In genomic region chr1:36254635-36255360, GRCm38 (mm10) we compare ENCODE assay signal across 8 mouse cellular contexts. TPM values are rescaled to one million over a fixed set of nuclear protein-coding genes. Genes with fewer than 3 reads are reported as not detected.
DNase-seq lines count a peak whose midpoint lies in the region; ATAC-seq and TF ChIP-seq lines count a peak whose summit lies in the region.

No protein-coding gene starts in this region.

- in situ Hi-C loops in CH12.LX (cut with MboI; ENCODE audit: low pct_ligation_motif_present, low pct_unique_long_range_greater_than_20kb, low sequenced_read_pairs) (loop anchor here (25.0 kb wide), 1 partner anchor 417 kb away; no protein-coding TSS in a partner anchor), Patski (cut with MboI; ENCODE audit: low pct_unique_long_range_greater_than_20kb) (loop anchor here (5.0 to 25.0 kb wide), 5 partner anchors 107 to 1392 kb away; no protein-coding TSS in a partner anchor)

- no peak overlapping the region for H3K4me3 ChIP-seq in CH12.LX (replicated peaks in 1 of 3; ENCODE audit: low read depth in 2 of 3, low read length in 2 of 3, poor library complexity in 1 of 3)
- H3K4me3 ChIP-seq in embryonic facial prominence, embryonic 11.5 days (ENCODE audit: low read depth, low read length) = peak overlapping the region; percentile 1; the same call in 1 of the 2 replicates
- peak overlapping the region; percentile 16 for H3K4me3 ChIP-seq in midbrain, embryonic 16.5 days (ENCODE audit: low read depth, low read length)

- 6% methylated on average over 25 of the region's 25 CpGs for WGBS in embryonic facial prominence, embryonic 11.5 days
- WGBS in midbrain, embryonic 16.5 days = 5% methylated on average over 25 of the region's 25 CpGs

- TF ChIP-seq POLR2A in CH12.LX (IDR thresholded peaks at IDR 0.05; ENCODE audit: low read depth, low read length) = no peak

- CTCF ChIA-PET in Patski (lab: Charles Lee) = interaction anchor here (0.7 kb wide), 1 partner anchor 10 kb away, joined by 3 read pairs; the partner anchor contains the start of gene Uggt1

- peak in 1 of 2 experiments; percentile 37; a peak in 2 of 4 replicates for TF ChIP-seq CTCF in CH12.LX (conservative IDR thresholded peaks at IDR 0.05 in 1 of 2, IDR thresholded peaks at IDR 0.05 in 1 of 2; ENCODE audit: low read depth in 2 of 2, low read length in 2 of 2)
- peak; percentile 86 for TF ChIP-seq CTCF in Patski (IDR thresholded peaks at IDR 0.05)

- H3K9ac ChIP-seq in CH12.LX (ENCODE audit: insufficient read depth, low read depth) = no peak overlapping the region
- peak overlapping the region; percentile 34; the same call in 1 of the 2 replicates for H3K9ac ChIP-seq in embryonic facial prominence, embryonic 11.5 days (replicated peaks; ENCODE audit: low read length)
- H3K9ac ChIP-seq in midbrain, embryonic 16.5 days (ENCODE audit: low read depth, low read length) = peak overlapping the region; percentile 46

- DNase-seq in CH12.LX (ENCODE audit: extremely low read depth) (no peak), Patski (ENCODE audit: low read depth, low spot score) (peak; percentile 77)
- DNase-seq in embryonic facial prominence, embryonic 11.5 days (ENCODE audit: low spot score) = peak; percentile 60
- peak; percentile 48 to 61 for DNase-seq in heart, postnatal 14 days
- DNase-seq in kidney, postnatal 4 days = peak; percentile 76 to 81
- no peak for DNase-seq in right cerebral cortex, adult 2 months (ENCODE audit: low spot score in 2 of 2)
- DNase-seq in layer of hippocampus, adult 11-12 months (ENCODE audit: low spot score) = no peak

- peaks cover 10 to 41% of the 10 kb centered on the region in 2 experiments for H3K4me1 ChIP-seq in CH12.LX (ENCODE audit: control insufficient read depth in 1 of 2, insufficient read depth in 2 of 2)
- no peaks in the 10 kb centered on the region for H3K4me1 ChIP-seq in embryonic facial prominence, embryonic 11.5 days (ENCODE audit: control insufficient read depth, insufficient read depth, low read length)
- H3K4me1 ChIP-seq in midbrain, embryonic 16.5 days (ENCODE audit: control insufficient read depth, insufficient read depth, low read length) = peaks cover 4% of the 10 kb centered on the region; the same call in 1 of the 2 replicates

- TF ChIP-seq RAD21 in CH12.LX (IDR thresholded peaks at IDR 0.05; ENCODE audit: low read depth, low read length) = no peak

- H3K9me3 ChIP-seq in CH12.LX (replicated peaks; ENCODE audit: low read length) = peaks cover 28% of the 10 kb centered on the region
- H3K9me3 ChIP-seq in embryonic facial prominence, embryonic 11.5 days (replicated peaks; ENCODE audit: control insufficient read depth, low read length) = no peaks in the 10 kb centered on the region; the same call in 1 of the 2 replicates
- peaks cover 3% of the 10 kb centered on the region; the same call in 1 of the 2 replicates for H3K9me3 ChIP-seq in midbrain, embryonic 16.5 days (replicated peaks; ENCODE audit: control insufficient read depth, low read length, poor library complexity, severe bottlenecking)

- H3K79me2 ChIP-seq in CH12.LX (replicated peaks; ENCODE audit: control insufficient read depth, extremely low read depth, insufficient read depth, poor library complexity, severe bottlenecking) = no peaks in the 10 kb centered on the region

- intact Hi-C loops in heart, postnatal 14 days (cut with DNase I) = loop anchor here (1.0 to 5.0 kb wide), 4 partner anchors 19 to 107 kb away; no protein-coding TSS in a partner anchor

- dilution Hi-C loops in CH12.LX (cut with MboI; ENCODE audit: extremely low pct_ligation_motif_present, extremely low pct_unique_long_range_greater_than_20kb, low sequenced_read_pairs) = no loop called here

- no peak overlapping the region for H3K27ac ChIP-seq in CH12.LX (ENCODE audit: insufficient read depth, low read depth)
- H3K27ac ChIP-seq in embryonic facial prominence, embryonic 11.5 days (replicated peaks; ENCODE audit: low read depth, low read length) = no peak overlapping the region
- H3K27ac ChIP-seq in midbrain, embryonic 16.5 days (ENCODE audit: low read length) = no peak overlapping the region

- no peak overlapping the region for H3K4me2 ChIP-seq in CH12.LX (ENCODE audit: insufficient read depth, low read depth, poor library complexity, severe bottlenecking)
- H3K4me2 ChIP-seq in embryonic facial prominence, embryonic 11.5 days (ENCODE audit: low read depth, low read length) = peak overlapping the region; percentile 34
- peak overlapping the region; percentile 43 for H3K4me2 ChIP-seq in midbrain, embryonic 16.5 days (ENCODE audit: low read length)

- ATAC-seq in Patski = peak; percentile 92
- no peak for ATAC-seq in embryonic facial prominence, embryonic 11.5 days (replicated peaks; ENCODE audit: insufficient number of reproducible peaks, low FRiP score, low TSS enrichment, low read depth)
- ATAC-seq in midbrain, embryonic 16.5 days = peak; percentile 43; the same call in 1 of the 2 replicates

- H3K36me3 ChIP-seq in CH12.LX (replicated peaks in 1 of 2; ENCODE audit: control insufficient read depth in 1 of 2, insufficient read depth in 1 of 2, low read length in 1 of 2) = no peaks in the 10 kb centered on the region
- no peaks in the 10 kb centered on the region for H3K36me3 ChIP-seq in embryonic facial prominence, embryonic 11.5 days (replicated peaks; ENCODE audit: control insufficient read depth, insufficient read depth, low read depth, low read length)
- no peaks in the 10 kb centered on the region for H3K36me3 ChIP-seq in midbrain, embryonic 16.5 days (ENCODE audit: control insufficient read depth, insufficient read depth, low read length)

- POLR2A ChIA-PET in Patski (lab: Charles Lee) = no interaction called here

- TF ChIP-seq EP300 in CH12.LX (IDR thresholded peaks at IDR 0.05; ENCODE audit: low read length) = no peak

- peaks cover 3% of the 10 kb centered on the region for H3K27me3 ChIP-seq in CH12.LX (replicated peaks)
- H3K27me3 ChIP-seq in Patski = no peaks in the 10 kb centered on the region
- H3K27me3 ChIP-seq in embryonic facial prominence, embryonic 11.5 days (ENCODE audit: control insufficient read depth, insufficient read depth, low read length) = no peaks in the 10 kb centered on the region
- no peaks in the 10 kb centered on the region for H3K27me3 ChIP-seq in midbrain, embryonic 16.5 days (ENCODE audit: control insufficient read depth, insufficient read depth, low read depth, low read length)

TF ChIP-seq in CH12.LX, 34 proteins besides CTCF, POLR2A, EP300 and RAD21 (continues in another document):
- TF ChIP-seq ZNF384 (IDR thresholded peaks at IDR 0.05; ENCODE audit: low read depth, low read length) (no peak), KAT2A (IDR thresholded peaks at IDR 0.05; ENCODE audit: insufficient replicate concordance, low read length) (no peak), NELFE (IDR thresholded peaks at IDR 0.05; ENCODE audit: low read depth, low read length) (no peak), USF2 (conservative IDR thresholded peaks at IDR 0.05; ENCODE audit: low read depth, low read length) (no peak), GABPA (IDR thresholded peaks at IDR 0.05; ENCODE audit: insufficient replicate concordance, low read depth, low read length) (no peak), MAZ (IDR thresholded peaks at IDR 0.05; ENCODE audit: low read depth, low read length) (no peak), POLR2AphosphoS2 (IDR thresholded peaks at IDR 0.05; ENCODE audit: low read depth, low read length) (no peak), JUND (conservative IDR thresholded peaks at IDR 0.05; ENCODE audit: low read depth, low read length) (no peak), MEF2A (IDR thresholded peaks at IDR 0.05; ENCODE audit: borderline replicate concordance, low read depth, low read length) (0 out of 2 replicates have a peak, but pooled peaks have one; percentile 12), ELF1 (IDR thresholded peaks at IDR 0.05; ENCODE audit: low read depth, low read length) (no peak), TCF12 (IDR thresholded peaks at IDR 0.05; ENCODE audit: low read depth, low read length) (peak; percentile 34; the same call in 1 of the 2 replicates), ETS1 (conservative IDR thresholded peaks at IDR 0.05; ENCODE audit: low read depth, low read length) (peak; percentile 44; the same call in 1 of the 2 replicates), ZKSCAN1 (IDR thresholded peaks at IDR 0.05; ENCODE audit: borderline replicate concordance, low read depth, low read length) (no peak), BHLHE40 (IDR thresholded peaks at IDR 0.05; ENCODE audit: low read depth, low read length) (peak; percentile 14; the same call in 1 of the 2 replicates), RCOR1 (conservative IDR thresholded peaks at IDR 0.05; ENCODE audit: low read depth, low read length) (no peak), SMC3 (IDR thresholded peaks at IDR 0.05; ENCODE audit: low read depth, low read length) (peak; percentile 24; the same call in 1 of the 2 replicates), MAFK (IDR thresholded peaks at IDR 0.05; ENCODE audit: insufficient replicate concordance, low read length) (no peak), UBTF (IDR thresholded peaks at IDR 0.05; ENCODE audit: low read depth, low read length) (no peak)

RNA-seq across cellular contexts. Expression of gene Uggt1, which starts 10.3 kb away (rescaled TPM):
- total RNA-seq in CH12.LX (2012; rRNA removed) = 41.2 and 47.9 TPM in 2 replicates
- total RNA-seq in CH12.LX (2014; rRNA removed) = 35.3 and 39.8 TPM in 2 replicates
- polyA plus RNA-seq in CH12.LX (2012; ENCODE audit: insufficient read length, low read depth) = 38.6 and 39.5 TPM in 2 replicates
- polyA plus RNA-seq in Patski (2021) = 77.3 TPM
- polyA plus RNA-seq in embryonic facial prominence, embryonic 11.5 days (2014; fragmentation: Nextera tagmentation; extraction: Ambion mirVana) = 67.3 and 67.8 TPM in 2 replicates
- 10 to 100 TPM; 26.5 to 30.9 TPM for total RNA-seq in heart, postnatal 14 days (2021)
- 45.3 and 46.6 TPM in 2 replicates for polyA plus RNA-seq in midbrain, embryonic 16.5 days (2015; fragmentation: Nextera tagmentation; extraction: Ambion mirVana)

RNA-seq across cellular contexts. Expression of gene Neurl3, which starts 19.7 kb away (rescaled TPM):
- total RNA-seq in CH12.LX (2012; rRNA removed) (0.08 TPM in 1 of 2 replicates, not detected in the other), CH12.LX (2014; rRNA removed) (0.08 TPM in 1 of 2 replicates, not detected in the other)
- polyA plus RNA-seq in CH12.LX (2012; ENCODE audit: insufficient read length, low read depth) (0.09 and 0.10 TPM in 2 replicates), Patski (2021) (2.7 TPM)
- 0.64 and 1.2 TPM in 2 replicates for polyA plus RNA-seq in embryonic facial prominence, embryonic 11.5 days (2014; fragmentation: Nextera tagmentation; extraction: Ambion mirVana)
- 1 to 10 TPM; 2.6 to 2.9 TPM for total RNA-seq in heart, postnatal 14 days (2021)
- polyA plus RNA-seq in midbrain, embryonic 16.5 days (2015; fragmentation: Nextera tagmentation; extraction: Ambion mirVana) = 1.2 and 1.5 TPM in 2 replicates

RNA-seq across cellular contexts. Expression of gene Arid5a, which starts 52.7 kb away (rescaled TPM):
- total RNA-seq in CH12.LX (2012; rRNA removed) (15.2 and 19.6 TPM in 2 replicates), CH12.LX (2014; rRNA removed) (16.0 and 17.0 TPM in 2 replicates)
- polyA plus RNA-seq in CH12.LX (2012; ENCODE audit: insufficient read length, low read depth) (13.2 and 16.1 TPM in 2 replicates), Patski (2021) (9.2 TPM)
- 1.6 and 3.7 TPM in 2 replicates for polyA plus RNA-seq in embryonic facial prominence, embryonic 11.5 days (2014; fragmentation: Nextera tagmentation; extraction: Ambion mirVana)
- total RNA-seq in heart, postnatal 14 days (2021) = 10 to 100 TPM in 1 of 2 experiments, 1 to 10 TPM in 1; 9.1 to 11.4 TPM
- polyA plus RNA-seq in midbrain, embryonic 16.5 days (2015; fragmentation: Nextera tagmentation; extraction: Ambion mirVana) = 2.8 and 3.6 TPM in 2 replicates

Comparison
In these comparisons a context has a peak if more than half of its experiments do, and no peak if none do; other contexts are left out.
1. DNase-seq: peak in Patski (single experiment), embryonic facial prominence, embryonic 11.5 days (single experiment), heart, postnatal 14 days (2 of 2) and kidney, postnatal 4 days (2 of 2); none in CH12.LX (single experiment), right cerebral cortex, adult 2 months (0 of 2) and layer of hippocampus, adult 11-12 months (single experiment).
2. H3K4me3 ChIP-seq: peak in embryonic facial prominence, embryonic 11.5 days (single experiment) and midbrain, embryonic 16.5 days (single experiment); none in CH12.LX (0 of 3).